Mouse (Mus musculus): ENCODE measurements around the gene Csnk2b. TPM values are rescaled to one million over a fixed set of nuclear protein-coding genes. Genes with fewer than 3 reads are reported as not detected.

The Csnk2b gene
- 112 TPM for polyA plus RNA-seq (2014; fragmentation: Illumina TruSeq; extraction: RNeasy Lipid Tissue Mini Kit (QIAGEN cat#74804); ENCODE audit: low replicate concordance)

GRCm38 (mm10) chr17:35121871-35122303 is at the start of gene Csnk2b:
TSS of gene Csnk2b (minus strand) at chr17:35122053.

GRCm38 (mm10) chr17:35164568-35165450 is 43.0 kb upstream of the Csnk2b start, which contains the start of gene Prrc2a:
TSS of gene Prrc2a (minus strand) at chr17:35164897.

GRCm38 (mm10) chr17:35134801-35135590 is 13.1 kb upstream of the Csnk2b start, which contains the start of gene Bag6:
TSS of gene Bag6 (plus strand) at chr17:35135178.

GRCm38 (mm10) chr17:35131500-35132173 is 9.8 kb upstream of the Csnk2b start, which contains the start of gene Apom:
TSS of gene Apom (minus strand) at chr17:35132050.

GRCm38 (mm10) chr17:35126206-35126611 is 4.4 kb upstream of the Csnk2b start, which contains the start of gene D17H6S53E:
TSS of gene D17H6S53E (plus strand) at chr17:35126373.

GRCm38 (mm10) chr17:35121143-35121799 is 582 bp downstream of the Csnk2b start, which contains the start of gene Gpank1:
TSS of gene Gpank1 (plus strand) at chr17:35121455.

GRCm38 (mm10) chr17:35115046-35116019 is 6.5 kb downstream of the Csnk2b start, which contains the start of gene Ly6g5b:
TSS of gene Ly6g5b (minus strand) at chr17:35115428.

GRCm38 (mm10) chr17:35108097-35108496 is 13.8 kb downstream of the Csnk2b start, which contains the start of gene Ly6g5c:
TSS of gene Ly6g5c (plus strand) at chr17:35108279.

GRCm38 (mm10) chr17:35088825-35089644 is 32.8 kb downstream of the Csnk2b start, which contains the start of gene Abhd16a:
TSS of gene Abhd16a (plus strand) at chr17:35089263.

GRCm38 (mm10) chr17:35085208-35085865 is 36.5 kb downstream of the Csnk2b start, which contains the start of gene Ly6g6f:
TSS of gene Ly6g6f (minus strand) at chr17:35085610.

GRCm38 (mm10) chr17:35077786-35078233 is 44.0 kb downstream of the Csnk2b start, which contains the start of gene Ly6g6d:
TSS of gene Ly6g6d (minus strand) at chr17:35078065.

GRCm38 (mm10) chr17:35076507-35077176 is 45.2 kb downstream of the Csnk2b start, which contains the start of gene Ly6g6e:
TSS of gene Ly6g6e (plus strand) at chr17:35076902.

Other genes with a start within 250 kb of the Csnk2b start
- gene Zbtb12, start 242.6 kb downstream of the Csnk2b start, polyA plus RNA-seq (2014; fragmentation: Illumina TruSeq; extraction: RNeasy Lipid Tissue Mini Kit (QIAGEN cat#74804); ENCODE audit: low replicate concordance): 1.3 TPM
- 2.4 TPM for gene Gm20547, start 240.0 kb downstream of the Csnk2b start, polyA plus RNA-seq (2014; fragmentation: Illumina TruSeq; extraction: RNeasy Lipid Tissue Mini Kit (QIAGEN cat#74804); ENCODE audit: low replicate concordance)
- not detected for gene C2, start 223.8 kb downstream of the Csnk2b start, polyA plus RNA-seq (2014; fragmentation: Illumina TruSeq; extraction: RNeasy Lipid Tissue Mini Kit (QIAGEN cat#74804); ENCODE audit: low replicate concordance)
- gene Ehmt2, start 223.6 kb downstream of the Csnk2b start, polyA plus RNA-seq (2014; fragmentation: Illumina TruSeq; extraction: RNeasy Lipid Tissue Mini Kit (QIAGEN cat#74804); ENCODE audit: low replicate concordance): 5.3 TPM
- 2.7 TPM for gene Slc44a4, start 207.6 kb downstream of the Csnk2b start, polyA plus RNA-seq (2014; fragmentation: Illumina TruSeq; extraction: RNeasy Lipid Tissue Mini Kit (QIAGEN cat#74804); ENCODE audit: low replicate concordance)
- 3.6 TPM for gene Neu1, start 190.8 kb downstream of the Csnk2b start, polyA plus RNA-seq (2014; fragmentation: Illumina TruSeq; extraction: RNeasy Lipid Tissue Mini Kit (QIAGEN cat#74804); ENCODE audit: low replicate concordance)
- gene Hspa1b, start 162.8 kb downstream of the Csnk2b start, polyA plus RNA-seq (2014; fragmentation: Illumina TruSeq; extraction: RNeasy Lipid Tissue Mini Kit (QIAGEN cat#74804); ENCODE audit: low replicate concordance): 1.3 TPM
- not detected for gene Gm20481, start 152.1 kb downstream of the Csnk2b start, polyA plus RNA-seq (2014; fragmentation: Illumina TruSeq; extraction: RNeasy Lipid Tissue Mini Kit (QIAGEN cat#74804); ENCODE audit: low replicate concordance)
- gene Hspa1a, start 149.9 kb downstream of the Csnk2b start, polyA plus RNA-seq (2014; fragmentation: Illumina TruSeq; extraction: RNeasy Lipid Tissue Mini Kit (QIAGEN cat#74804); ENCODE audit: low replicate concordance): 0.52 TPM
- gene Hspa1l, start 149.3 kb downstream of the Csnk2b start, polyA plus RNA-seq (2014; fragmentation: Illumina TruSeq; extraction: RNeasy Lipid Tissue Mini Kit (QIAGEN cat#74804); ENCODE audit: low replicate concordance): not detected
- gene Lsm2, start 140.2 kb downstream of the Csnk2b start, polyA plus RNA-seq (2014; fragmentation: Illumina TruSeq; extraction: RNeasy Lipid Tissue Mini Kit (QIAGEN cat#74804); ENCODE audit: low replicate concordance): 12.4 TPM
- gene Vars, start 121.1 kb downstream of the Csnk2b start, polyA plus RNA-seq (2014; fragmentation: Illumina TruSeq; extraction: RNeasy Lipid Tissue Mini Kit (QIAGEN cat#74804); ENCODE audit: low replicate concordance): 0.37 TPM
- gene Vwa7, start 105.5 kb downstream of the Csnk2b start, polyA plus RNA-seq (2014; fragmentation: Illumina TruSeq; extraction: RNeasy Lipid Tissue Mini Kit (QIAGEN cat#74804); ENCODE audit: low replicate concordance): 0.11 TPM
- not detected for gene Sapcd1, start 94.0 kb downstream of the Csnk2b start, polyA plus RNA-seq (2014; fragmentation: Illumina TruSeq; extraction: RNeasy Lipid Tissue Mini Kit (QIAGEN cat#74804); ENCODE audit: low replicate concordance)
- 0.93 TPM for gene Msh5, start 75.3 kb downstream of the Csnk2b start, polyA plus RNA-seq (2014; fragmentation: Illumina TruSeq; extraction: RNeasy Lipid Tissue Mini Kit (QIAGEN cat#74804); ENCODE audit: low replicate concordance)
- 31.3 TPM for gene Clic1, start 72.1 kb downstream of the Csnk2b start, polyA plus RNA-seq (2014; fragmentation: Illumina TruSeq; extraction: RNeasy Lipid Tissue Mini Kit (QIAGEN cat#74804); ENCODE audit: low replicate concordance)
- not detected for gene Ddah2, start 63.0 kb downstream of the Csnk2b start, polyA plus RNA-seq (2014; fragmentation: Illumina TruSeq; extraction: RNeasy Lipid Tissue Mini Kit (QIAGEN cat#74804); ENCODE audit: low replicate concordance)
- not detected for gene Ly6g6c, start 56.7 kb downstream of the Csnk2b start, polyA plus RNA-seq (2014; fragmentation: Illumina TruSeq; extraction: RNeasy Lipid Tissue Mini Kit (QIAGEN cat#74804); ENCODE audit: low replicate concordance)
- gene Mpig6b, start 55.9 kb downstream of the Csnk2b start, polyA plus RNA-seq (2014; fragmentation: Illumina TruSeq; extraction: RNeasy Lipid Tissue Mini Kit (QIAGEN cat#74804); ENCODE audit: low replicate concordance): 0.59 TPM
- gene Ly6g6e, start 45.2 kb downstream of the Csnk2b start, polyA plus RNA-seq (2014; fragmentation: Illumina TruSeq; extraction: RNeasy Lipid Tissue Mini Kit (QIAGEN cat#74804); ENCODE audit: low replicate concordance): not detected
- gene Ly6g6d, start 44.0 kb downstream of the Csnk2b start, polyA plus RNA-seq (2014; fragmentation: Illumina TruSeq; extraction: RNeasy Lipid Tissue Mini Kit (QIAGEN cat#74804); ENCODE audit: low replicate concordance): not detected
- not detected for gene Ly6g6f, start 36.4 kb downstream of the Csnk2b start, polyA plus RNA-seq (2014; fragmentation: Illumina TruSeq; extraction: RNeasy Lipid Tissue Mini Kit (QIAGEN cat#74804); ENCODE audit: low replicate concordance)
- 3.7 TPM for gene Abhd16a, start 32.8 kb downstream of the Csnk2b start, polyA plus RNA-seq (2014; fragmentation: Illumina TruSeq; extraction: RNeasy Lipid Tissue Mini Kit (QIAGEN cat#74804); ENCODE audit: low replicate concordance)
- gene Ly6g5c, start 13.8 kb downstream of the Csnk2b start, polyA plus RNA-seq (2014; fragmentation: Illumina TruSeq; extraction: RNeasy Lipid Tissue Mini Kit (QIAGEN cat#74804); ENCODE audit: low replicate concordance): not detected
- not detected for gene Ly6g5b, start 6.6 kb downstream of the Csnk2b start, polyA plus RNA-seq (2014; fragmentation: Illumina TruSeq; extraction: RNeasy Lipid Tissue Mini Kit (QIAGEN cat#74804); ENCODE audit: low replicate concordance)
- 2.3 TPM for gene Gpank1, start 598 bp downstream of the Csnk2b start, polyA plus RNA-seq (2014; fragmentation: Illumina TruSeq; extraction: RNeasy Lipid Tissue Mini Kit (QIAGEN cat#74804); ENCODE audit: low replicate concordance)
- gene D17H6S53E, start 4.3 kb upstream of the Csnk2b start, polyA plus RNA-seq (2014; fragmentation: Illumina TruSeq; extraction: RNeasy Lipid Tissue Mini Kit (QIAGEN cat#74804); ENCODE audit: low replicate concordance): 1.7 TPM
- not detected for gene Apom, start 10.0 kb upstream of the Csnk2b start, polyA plus RNA-seq (2014; fragmentation: Illumina TruSeq; extraction: RNeasy Lipid Tissue Mini Kit (QIAGEN cat#74804); ENCODE audit: low replicate concordance)
- gene Bag6, start 13.1 kb upstream of the Csnk2b start, polyA plus RNA-seq (2014; fragmentation: Illumina TruSeq; extraction: RNeasy Lipid Tissue Mini Kit (QIAGEN cat#74804); ENCODE audit: low replicate concordance): 9.2 TPM
- gene Prrc2a, start 42.8 kb upstream of the Csnk2b start, polyA plus RNA-seq (2014; fragmentation: Illumina TruSeq; extraction: RNeasy Lipid Tissue Mini Kit (QIAGEN cat#74804); ENCODE audit: low replicate concordance): 7.5 TPM
- gene Aif1, start 54.0 kb upstream of the Csnk2b start, polyA plus RNA-seq (2014; fragmentation: Illumina TruSeq; extraction: RNeasy Lipid Tissue Mini Kit (QIAGEN cat#74804); ENCODE audit: low replicate concordance): 8.4 TPM
- gene Lst1, start 66.4 kb upstream of the Csnk2b start, polyA plus RNA-seq (2014; fragmentation: Illumina TruSeq; extraction: RNeasy Lipid Tissue Mini Kit (QIAGEN cat#74804); ENCODE audit: low replicate concordance): not detected
- not detected for gene Ltb, start 72.4 kb upstream of the Csnk2b start, polyA plus RNA-seq (2014; fragmentation: Illumina TruSeq; extraction: RNeasy Lipid Tissue Mini Kit (QIAGEN cat#74804); ENCODE audit: low replicate concordance)
- gene Tnf, start 80.0 kb upstream of the Csnk2b start, polyA plus RNA-seq (2014; fragmentation: Illumina TruSeq; extraction: RNeasy Lipid Tissue Mini Kit (QIAGEN cat#74804); ENCODE audit: low replicate concordance): not detected
- not detected for gene Lta, start 83.3 kb upstream of the Csnk2b start, polyA plus RNA-seq (2014; fragmentation: Illumina TruSeq; extraction: RNeasy Lipid Tissue Mini Kit (QIAGEN cat#74804); ENCODE audit: low replicate concordance)
- not detected for gene Gm16181, start 98.8 kb upstream of the Csnk2b start, polyA plus RNA-seq (2014; fragmentation: Illumina TruSeq; extraction: RNeasy Lipid Tissue Mini Kit (QIAGEN cat#74804); ENCODE audit: low replicate concordance)
- gene Atp6v1g2, start 111.6 kb upstream of the Csnk2b start, polyA plus RNA-seq (2014; fragmentation: Illumina TruSeq; extraction: RNeasy Lipid Tissue Mini Kit (QIAGEN cat#74804); ENCODE audit: low replicate concordance): 1.9 TPM
- gene Nfkbil1, start 113.7 kb upstream of the Csnk2b start, polyA plus RNA-seq (2014; fragmentation: Illumina TruSeq; extraction: RNeasy Lipid Tissue Mini Kit (QIAGEN cat#74804); ENCODE audit: low replicate concordance): not detected
- 4.0 TPM for gene Ddx39b, start 119.7 kb upstream of the Csnk2b start, polyA plus RNA-seq (2014; fragmentation: Illumina TruSeq; extraction: RNeasy Lipid Tissue Mini Kit (QIAGEN cat#74804); ENCODE audit: low replicate concordance)
- 51.6 TPM for gene H2-D1, start 140.7 kb upstream of the Csnk2b start, polyA plus RNA-seq (2014; fragmentation: Illumina TruSeq; extraction: RNeasy Lipid Tissue Mini Kit (QIAGEN cat#74804); ENCODE audit: low replicate concordance)
- 506 TPM for gene H2-Q1, start 198.4 kb upstream of the Csnk2b start, polyA plus RNA-seq (2014; fragmentation: Illumina TruSeq; extraction: RNeasy Lipid Tissue Mini Kit (QIAGEN cat#74804); ENCODE audit: low replicate concordance)
- 3,607 TPM for gene H2-Q2, start 220.2 kb upstream of the Csnk2b start, polyA plus RNA-seq (2014; fragmentation: Illumina TruSeq; extraction: RNeasy Lipid Tissue Mini Kit (QIAGEN cat#74804); ENCODE audit: low replicate concordance)

Measured in small intestine, adult 10 weeks (tissue).